Mouse (Mus musculus) E14TG2a.4 (cell line): ENCODE data around the gene Babam2.

Source experiments
- CTCF ChIP-seq: conservative IDR thresholded peaks from 2 replicates; pipeline ENCODE4 v1.5.1; 2014; ENCODE audit warnings: low read length
- NANOG ChIP-seq: IDR thresholded peaks from 2 replicates; pipeline ENCODE4 v1.6.1; 2014; ENCODE audit warnings: borderline replicate concordance, low read length, mixed read lengths
- POU5F1 ChIP-seq: IDR thresholded peaks from 2 replicates; pipeline ENCODE4 v1.6.1; 2014; ENCODE audit warnings: low read length, borderline replicate concordance

GRCm38 (mm10) chr5:31882297-31882696 is 184.8 kb downstream of the Babam2 start:
- TF ChIP-seq CTCF (no peak), POU5F1 (no peak), NANOG (no peak)
